Mouse (Mus musculus): Measurements from ENCODE around the gene Cd99l2. TPM values are rescaled to one million over a fixed set of nuclear protein-coding genes. Genes with fewer than 3 reads are reported as not detected.

The Cd99l2 gene
- total RNA-seq, 1 experiment = 8.2 TPM

DNA sequence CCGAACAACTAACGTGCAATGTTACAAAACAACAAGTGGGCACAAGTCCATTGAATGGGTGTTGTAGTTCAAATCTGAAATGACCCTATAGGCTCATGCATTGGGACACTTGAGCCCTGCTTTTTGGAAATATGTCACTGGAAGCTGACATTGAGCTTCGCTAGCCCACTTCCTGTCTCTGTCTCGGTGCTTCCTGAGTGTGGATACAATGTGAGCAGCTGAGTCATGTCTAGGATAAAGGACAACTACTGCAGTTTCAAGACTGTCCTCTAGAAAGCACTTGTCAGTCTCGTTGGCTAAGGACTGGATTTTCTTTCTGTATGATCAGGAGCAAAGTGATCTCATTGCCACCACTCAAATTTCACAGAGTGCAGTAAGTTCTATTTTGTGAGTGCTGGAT is 49.7 kb downstream of the Cd99l2 start:
- no peak overlapping the region for H3K9ac ChIP-seq (ENCODE audit: insufficient read depth, low read depth, low read length, poor library complexity, severe bottlenecking)
- no peak for DNase-seq (ENCODE audit: low read depth, low spot score)
- in situ Hi-C loops (cut with MboI; ENCODE audit: low sequenced_read_pairs in 2 of 2, unreplicated experiment in 2 of 2) = loop anchor here in 1 of 2 experiments (25.0 kb wide), 1 partner anchor 169 kb away; no protein-coding TSS in a partner anchor
- no peak overlapping the region for H3K4me3 ChIP-seq (ENCODE audit: insufficient read depth in 1 of 2, low read depth in 1 of 2, low read length in 2 of 2, poor library complexity in 1 of 2, severe bottlenecking in 1 of 2)
- no peak overlapping the region for H3K27ac ChIP-seq (ENCODE audit: insufficient read depth, low read depth, low read length, poor library complexity, severe bottlenecking)
- TF ChIP-seq ZNF384 (IDR thresholded peaks at IDR 0.05; ENCODE audit: low read depth, low read length) (no peak), CHD2 (IDR thresholded peaks at IDR 0.05; ENCODE audit: low read depth, low read length) (no peak), ZC3H11A (IDR thresholded peaks at IDR 0.05; ENCODE audit: borderline replicate concordance, low read depth, low read length) (no peak), HCFC1 (IDR thresholded peaks at IDR 0.05; ENCODE audit: borderline replicate concordance, insufficient read depth, low read length) (no peak), MAFK (IDR thresholded peaks at IDR 0.05; ENCODE audit: insufficient read depth, low read depth, low read length) (no peak)
- no peaks in the 10 kb centered on the region for H3K36me3 ChIP-seq (ENCODE audit: control insufficient read depth, insufficient read depth, low read length, poor library complexity, severe bottlenecking)
- no peaks in the 10 kb centered on the region for H3K4me1 ChIP-seq (ENCODE audit: control insufficient read depth in 2 of 2, insufficient read depth in 2 of 2, low read length in 2 of 2, poor library complexity in 1 of 2)
- no peaks in the 10 kb centered on the region for H3K9me3 ChIP-seq (ENCODE audit: control insufficient read depth, insufficient read depth, low read depth, low read length)

- Histone ChIP-seq H3K9me3 (ENCODE audit: control insufficient read depth, insufficient read depth, low read depth, low read length) (no peaks in the 10 kb centered on the region), H3K9ac (ENCODE audit: insufficient read depth, low read depth, low read length, poor library complexity, severe bottlenecking) (no peak overlapping the region), H3K4me1 (ENCODE audit: control insufficient read depth in 2 of 2, insufficient read depth in 2 of 2, low read length in 2 of 2, poor library complexity in 1 of 2) (no peaks in the 10 kb centered on the region), H3K27ac (ENCODE audit: insufficient read depth, low read depth, low read length, poor library complexity, severe bottlenecking) (no peak overlapping the region), H3K36me3 (ENCODE audit: control insufficient read depth, insufficient read depth, low read length, poor library complexity, severe bottlenecking) (no peaks in the 10 kb centered on the region), H3K4me3 (ENCODE audit: insufficient read depth in 1 of 2, low read depth in 1 of 2, low read length in 2 of 2, poor library complexity in 1 of 2, severe bottlenecking in 1 of 2) (no peak overlapping the region)
- DNase-seq (ENCODE audit: low read depth, low spot score) = no peak
- in situ Hi-C loops (cut with MboI; ENCODE audit: low sequenced_read_pairs in 2 of 2, unreplicated experiment in 2 of 2) = loop anchor here in 1 of 2 experiments (25.0 kb wide), 1 partner anchor 173 kb away; no protein-coding TSS in a partner anchor
- no peak for TF ChIP-seq CHD2 (IDR thresholded peaks at IDR 0.05; ENCODE audit: low read depth, low read length)
- TF ChIP-seq ZNF384 (IDR thresholded peaks at IDR 0.05; ENCODE audit: low read depth, low read length) = no peak
- no peak for TF ChIP-seq MAFK (IDR thresholded peaks at IDR 0.05; ENCODE audit: insufficient read depth, low read depth, low read length)
- no peak for TF ChIP-seq HCFC1 (IDR thresholded peaks at IDR 0.05; ENCODE audit: borderline replicate concordance, insufficient read depth, low read length)
- TF ChIP-seq ZC3H11A (IDR thresholded peaks at IDR 0.05; ENCODE audit: borderline replicate concordance, low read depth, low read length) = no peak
Observed at GRCm38 (mm10) chrX:71439473-71439872, 53.2 kb downstream of the Cd99l2 start.

DNA sequence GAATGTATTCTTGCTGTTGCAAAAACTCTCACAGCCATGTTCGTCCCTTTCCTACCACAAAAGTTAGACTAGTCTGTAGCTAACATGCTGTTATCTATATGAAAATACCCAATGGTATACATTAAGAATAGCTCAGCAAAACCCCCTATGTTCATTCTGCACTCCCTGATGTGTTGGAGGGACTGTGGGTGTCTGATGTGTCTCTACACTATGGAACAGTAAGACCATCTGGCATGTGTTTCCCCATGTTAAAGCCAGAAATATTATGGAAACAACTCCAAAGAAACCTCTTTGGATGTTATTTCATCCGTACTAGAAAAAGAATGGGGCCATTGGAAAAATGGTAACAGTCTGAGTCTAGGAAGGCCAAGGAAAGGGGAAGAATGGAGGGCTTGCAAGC is 57.1 kb downstream of the Cd99l2 start:
- TF ChIP-seq ZC3H11A (IDR thresholded peaks at IDR 0.05; ENCODE audit: borderline replicate concordance, low read depth, low read length) (no peak), MAFK (IDR thresholded peaks at IDR 0.05; ENCODE audit: insufficient read depth, low read depth, low read length) (no peak), HCFC1 (IDR thresholded peaks at IDR 0.05; ENCODE audit: borderline replicate concordance, insufficient read depth, low read length) (no peak), CHD2 (IDR thresholded peaks at IDR 0.05; ENCODE audit: low read depth, low read length) (no peak), ZNF384 (IDR thresholded peaks at IDR 0.05; ENCODE audit: low read depth, low read length) (no peak)
- in situ Hi-C loops (cut with MboI; ENCODE audit: low sequenced_read_pairs in 2 of 2, unreplicated experiment in 2 of 2) = loop anchor here in 1 of 2 experiments (25.0 kb wide), 1 partner anchor 177 kb away; no protein-coding TSS in a partner anchor
- no peak overlapping the region for H3K9ac ChIP-seq (ENCODE audit: insufficient read depth, low read depth, low read length, poor library complexity, severe bottlenecking)
- no peak for DNase-seq (ENCODE audit: low read depth, low spot score)
- no peak overlapping the region for H3K4me3 ChIP-seq (ENCODE audit: insufficient read depth in 1 of 2, low read depth in 1 of 2, low read length in 2 of 2, poor library complexity in 1 of 2, severe bottlenecking in 1 of 2)
- no peaks in the 10 kb centered on the region for H3K4me1 ChIP-seq (ENCODE audit: control insufficient read depth in 2 of 2, insufficient read depth in 2 of 2, low read length in 2 of 2, poor library complexity in 1 of 2)
- H3K27ac ChIP-seq (ENCODE audit: insufficient read depth, low read depth, low read length, poor library complexity, severe bottlenecking) = no peak overlapping the region
- no peaks in the 10 kb centered on the region for H3K9me3 ChIP-seq (ENCODE audit: control insufficient read depth, insufficient read depth, low read depth, low read length)
- no peaks in the 10 kb centered on the region for H3K36me3 ChIP-seq (ENCODE audit: control insufficient read depth, insufficient read depth, low read length, poor library complexity, severe bottlenecking)

GRCm38 (mm10) chrX:71434860-71435259 is 57.8 kb downstream of the Cd99l2 start:
- TF ChIP-seq MAFK (IDR thresholded peaks at IDR 0.05; ENCODE audit: insufficient read depth, low read depth, low read length) (no peak), CHD2 (IDR thresholded peaks at IDR 0.05; ENCODE audit: low read depth, low read length) (no peak), ZNF384 (IDR thresholded peaks at IDR 0.05; ENCODE audit: low read depth, low read length) (no peak), HCFC1 (IDR thresholded peaks at IDR 0.05; ENCODE audit: borderline replicate concordance, insufficient read depth, low read length) (no peak)
- in situ Hi-C loops (cut with MboI; ENCODE audit: low sequenced_read_pairs in 2 of 2, unreplicated experiment in 2 of 2) = loop anchor here in 1 of 2 experiments (25.0 kb wide), 1 partner anchor 177 kb away; no protein-coding TSS in a partner anchor
- Histone ChIP-seq H3K36me3 (ENCODE audit: control insufficient read depth, insufficient read depth, low read length, poor library complexity, severe bottlenecking) (no peaks in the 10 kb centered on the region), H3K27ac (ENCODE audit: insufficient read depth, low read depth, low read length, poor library complexity, severe bottlenecking) (no peak overlapping the region), H3K9me3 (ENCODE audit: control insufficient read depth, insufficient read depth, low read depth, low read length) (no peaks in the 10 kb centered on the region), H3K9ac (ENCODE audit: insufficient read depth, low read depth, low read length, poor library complexity, severe bottlenecking) (no peak overlapping the region), H3K4me3 (ENCODE audit: insufficient read depth in 1 of 2, low read depth in 1 of 2, low read length in 2 of 2, poor library complexity in 1 of 2, severe bottlenecking in 1 of 2) (no peak overlapping the region), H3K4me1 (ENCODE audit: control insufficient read depth in 2 of 2, insufficient read depth in 2 of 2, low read length in 2 of 2, poor library complexity in 1 of 2) (no peaks in the 10 kb centered on the region)
- DNase-seq (ENCODE audit: low read depth, low spot score) = no peak

Data from ES-E14 (cell line).